Mouse (Mus musculus): ENCODE measurements around the gene Camta1. TPM values are rescaled to one million over a fixed set of nuclear protein-coding genes. Genes with fewer than 3 reads are reported as not detected.

The Camta1 gene
- polyA plus RNA-seq, 2 experiments: 7.3 to 32.8 TPM

GRCm38 (mm10) chr4:151758337-151758736, 103.3 kb downstream of the Camta1 start:
- no peak overlapping the region for H3K27ac ChIP-seq
- H3K4me3 ChIP-seq (ENCODE audit: insufficient read depth in 1 of 2, low read depth in 2 of 2, low read length in 2 of 2): no peak overlapping the region
- no peak for DNase-seq (ENCODE audit: low read depth in 3 of 3, low spot score in 3 of 3)
- no peak for ATAC-seq (ENCODE audit: insufficient read depth)
- no peak overlapping the region for H3K9ac ChIP-seq (replicated peaks)
- H3K4me1 ChIP-seq (replicated peaks; ENCODE audit: control insufficient read depth in 2 of 2, insufficient read depth in 2 of 2, low read length in 1 of 2): no peaks in the 10 kb centered on the region
- TF ChIP-seq CTCF (IDR thresholded peaks at IDR 0.05; ENCODE audit: low read depth): peak; percentile 74
- no peak for TF ChIP-seq EP300 (IDR thresholded peaks at IDR 0.05; ENCODE audit: low read depth)
- 87% methylated on average over 13 of the region's 13 CpGs for WGBS (ENCODE audit: insufficient replicate concordance)
- no peaks in the 10 kb centered on the region for H3K27me3 ChIP-seq (ENCODE audit: control insufficient read depth, insufficient read depth, low read length)
- H3K9me3 ChIP-seq (ENCODE audit: control insufficient read depth, low read length): no peaks in the 10 kb centered on the region
- no peaks in the 10 kb centered on the region for H3K36me3 ChIP-seq (replicated peaks; ENCODE audit: control insufficient read depth, insufficient read depth, low read depth)
- H3K4me2 ChIP-seq (ENCODE audit: low read depth): no peak overlapping the region

GRCm38 (mm10) chr4:151757261-151757660, 104.4 kb downstream of the Camta1 start:
- H3K27ac ChIP-seq: no peak overlapping the region
- H3K4me3 ChIP-seq (ENCODE audit: insufficient read depth in 1 of 2, low read depth in 2 of 2, low read length in 2 of 2): no peak overlapping the region
- H3K4me2 ChIP-seq (ENCODE audit: low read depth): no peak overlapping the region
- ATAC-seq (ENCODE audit: insufficient read depth): no peak
- no peaks in the 10 kb centered on the region for H3K4me1 ChIP-seq (replicated peaks; ENCODE audit: control insufficient read depth in 2 of 2, insufficient read depth in 2 of 2, low read length in 1 of 2)
- H3K9me3 ChIP-seq (ENCODE audit: control insufficient read depth, low read length): no peaks in the 10 kb centered on the region
- TF ChIP-seq CTCF (IDR thresholded peaks at IDR 0.05; ENCODE audit: low read depth): no peak
- TF ChIP-seq EP300 (IDR thresholded peaks at IDR 0.05; ENCODE audit: low read depth): no peak
- H3K27me3 ChIP-seq (ENCODE audit: control insufficient read depth, insufficient read depth, low read length): no peaks in the 10 kb centered on the region
- WGBS (ENCODE audit: insufficient replicate concordance): 72% methylated on average over 3 of the region's 3 CpGs
- H3K9ac ChIP-seq (replicated peaks): no peak overlapping the region
- no peaks in the 10 kb centered on the region for H3K36me3 ChIP-seq (replicated peaks; ENCODE audit: control insufficient read depth, insufficient read depth, low read depth)
- no peak for DNase-seq (ENCODE audit: low read depth in 3 of 3, low spot score in 3 of 3)

GRCm38 (mm10) chr4:151756400-151756799, 105.3 kb downstream of the Camta1 start:
- H3K27ac ChIP-seq: no peak overlapping the region
- no peaks in the 10 kb centered on the region for H3K4me1 ChIP-seq (replicated peaks; ENCODE audit: control insufficient read depth in 2 of 2, insufficient read depth in 2 of 2, low read length in 1 of 2)
- WGBS (ENCODE audit: insufficient replicate concordance): 62% methylated on average over 10 of the region's 10 CpGs
- H3K9me3 ChIP-seq (ENCODE audit: control insufficient read depth, low read length): no peaks in the 10 kb centered on the region
- H3K36me3 ChIP-seq (replicated peaks; ENCODE audit: control insufficient read depth, insufficient read depth, low read depth): no peaks in the 10 kb centered on the region
- H3K27me3 ChIP-seq (ENCODE audit: control insufficient read depth, insufficient read depth, low read length): no peaks in the 10 kb centered on the region
- H3K4me3 ChIP-seq (ENCODE audit: insufficient read depth in 1 of 2, low read depth in 2 of 2, low read length in 2 of 2): no peak overlapping the region
- DNase-seq (ENCODE audit: low read depth in 3 of 3, low spot score in 3 of 3) (no peak), ATAC-seq (ENCODE audit: insufficient read depth) (no peak)
- TF ChIP-seq CTCF (IDR thresholded peaks at IDR 0.05; ENCODE audit: low read depth): no peak
- TF ChIP-seq EP300 (IDR thresholded peaks at IDR 0.05; ENCODE audit: low read depth): no peak
- no peak overlapping the region for H3K9ac ChIP-seq (replicated peaks)
- no peak overlapping the region for H3K4me2 ChIP-seq (ENCODE audit: low read depth)

GRCm38 (mm10) chr4:151753231-151753630, 108.4 kb downstream of the Camta1 start:
- H3K4me3 ChIP-seq (ENCODE audit: insufficient read depth in 1 of 2, low read depth in 2 of 2, low read length in 2 of 2): no peak overlapping the region
- H3K27ac ChIP-seq: no peak overlapping the region
- TF ChIP-seq CTCF (IDR thresholded peaks at IDR 0.05; ENCODE audit: low read depth): no peak
- no peak for TF ChIP-seq EP300 (IDR thresholded peaks at IDR 0.05; ENCODE audit: low read depth)
- no peaks in the 10 kb centered on the region for H3K27me3 ChIP-seq (ENCODE audit: control insufficient read depth, insufficient read depth, low read length)
- no peak for DNase-seq (ENCODE audit: low read depth in 3 of 3, low spot score in 3 of 3)
- 84% methylated on average over 10 of the region's 10 CpGs for WGBS (ENCODE audit: insufficient replicate concordance)
- no peaks in the 10 kb centered on the region for H3K36me3 ChIP-seq (replicated peaks; ENCODE audit: control insufficient read depth, insufficient read depth, low read depth)
- no peak for ATAC-seq (ENCODE audit: insufficient read depth)
- H3K4me1 ChIP-seq (replicated peaks; ENCODE audit: control insufficient read depth in 2 of 2, insufficient read depth in 2 of 2, low read length in 1 of 2): no peaks in the 10 kb centered on the region
- H3K9ac ChIP-seq (replicated peaks): no peak overlapping the region
- no peaks in the 10 kb centered on the region for H3K9me3 ChIP-seq (ENCODE audit: control insufficient read depth, low read length)
- no peak overlapping the region for H3K4me2 ChIP-seq (ENCODE audit: low read depth)

DNA sequence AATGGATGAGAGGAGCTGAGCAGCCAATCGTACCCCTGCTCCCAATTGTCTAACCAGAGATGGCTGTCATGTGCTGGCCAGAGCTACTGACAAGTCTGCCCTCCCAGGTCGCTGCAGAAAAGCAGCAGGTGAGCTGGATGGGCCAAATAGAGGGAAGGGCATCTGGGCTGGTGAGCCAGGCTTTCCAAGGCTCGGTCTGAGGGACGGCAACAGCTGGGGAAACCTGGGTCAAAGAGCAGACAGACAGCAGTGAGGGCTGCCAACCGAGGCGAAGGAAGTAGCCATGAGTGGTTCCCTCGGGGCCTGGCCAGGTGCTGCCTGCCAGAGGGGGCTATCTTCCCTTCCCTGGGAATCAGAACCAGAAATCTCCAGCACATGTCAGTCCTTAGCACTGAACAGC, 109.1 kb downstream of the Camta1 start:
- TF ChIP-seq CTCF (IDR thresholded peaks at IDR 0.05; ENCODE audit: low read depth) (no peak), EP300 (IDR thresholded peaks at IDR 0.05; ENCODE audit: low read depth) (no peak)
- H3K9ac ChIP-seq (replicated peaks): no peak overlapping the region
- H3K4me1 ChIP-seq (replicated peaks; ENCODE audit: control insufficient read depth in 2 of 2, insufficient read depth in 2 of 2, low read length in 1 of 2): no peaks in the 10 kb centered on the region
- no peaks in the 10 kb centered on the region for H3K9me3 ChIP-seq (ENCODE audit: control insufficient read depth, low read length)
- ATAC-seq (ENCODE audit: insufficient read depth) (no peak), DNase-seq (ENCODE audit: low read depth in 3 of 3, low spot score in 3 of 3) (no peak)
- no peaks in the 10 kb centered on the region for H3K27me3 ChIP-seq (ENCODE audit: control insufficient read depth, insufficient read depth, low read length)
- no peak overlapping the region for H3K27ac ChIP-seq
- WGBS (ENCODE audit: insufficient replicate concordance): 74% methylated on average over 7 of the region's 7 CpGs
- no peak overlapping the region for H3K4me3 ChIP-seq (ENCODE audit: insufficient read depth in 1 of 2, low read depth in 2 of 2, low read length in 2 of 2)
- no peaks in the 10 kb centered on the region for H3K36me3 ChIP-seq (replicated peaks; ENCODE audit: control insufficient read depth, insufficient read depth, low read depth)
- no peak overlapping the region for H3K4me2 ChIP-seq (ENCODE audit: low read depth)
